Mouse (Mus musculus) liver, embryonic 12.5 days (tissue): ENCODE measurements around the gene Map3k10. TPM values are rescaled to one million over a fixed set of nuclear protein-coding genes. Genes with fewer than 3 reads are reported as not detected.

Source experiments
- ATAC-seq: fragments of 200-750 bp; cut with Nextera tagmentation; 2 replicates; pipeline ENCODE4 v1.8.0; 2017; ENCODE audit warnings: moderate number of reproducible peaks, mild to moderate bottlenecking, moderate library complexity
- H3K27ac ChIP-seq: fragments of 300-500 bp; sonication (generic); 2 replicates; pipeline ENCODE4 v1.5.1; 2016; ENCODE audit warnings: mild to moderate bottlenecking
- H3K27me3 ChIP-seq: fragments of 300-500 bp; sonication (generic); replicated peaks from 2 replicates; pipeline ENCODE4 v1.6.1; 2016; ENCODE audit warnings: mild to moderate bottlenecking, moderate library complexity
- H3K36me3 ChIP-seq: fragments of 300-500 bp; sonication (generic); 2 replicates; pipeline ENCODE4 v1.6.1; 2016; ENCODE audit warnings: mild to moderate bottlenecking, moderate library complexity
- H3K4me1 ChIP-seq: fragments of 300-500 bp; sonication (generic); 2 replicates; pipeline ENCODE4 v1.6.1; 2016
- H3K4me2 ChIP-seq: fragments of 300-500 bp; sonication (generic); 2 replicates; pipeline ENCODE4 v1.6.1; 2016; ENCODE audit warnings: mild to moderate bottlenecking, moderate library complexity
- H3K4me3 ChIP-seq: fragments of 300-500 bp; sonication (generic); 2 replicates; pipeline ENCODE4 v1.5.1; 2016; ENCODE audit warnings: mild to moderate bottlenecking, moderate library complexity
- H3K9ac ChIP-seq: fragments of 300-500 bp; sonication (generic); 2 replicates; pipeline ENCODE4 v1.6.1; 2016; ENCODE audit warnings: mild to moderate bottlenecking, moderate library complexity
- H3K9me3 ChIP-seq: fragments of 300-500 bp; sonication (generic); replicated peaks from 2 replicates; pipeline ENCODE4 v1.6.1; 2016; ENCODE audit warnings: mild to moderate bottlenecking, moderate library complexity
- WGBS: fragments of 180-500 bp; shearing (Covaris S2); methylation state at CpG from one replicate; pipeline ENCODE4 v1.1.7; 2016; ENCODE audit not compliant: insufficient replicate concordance; 5-methylcytosine and 5-hydroxymethylcytosine counted together
- polyA plus RNA-seq: library from polyadenylated mRNA; unstranded; fragments of >200 nt; fragmentation: Nextera tagmentation; extraction: Ambion mirVana; gene quantifications from 2 replicates; pipeline ENCODE4 v1.2.1, GENCODE M21; 2016

Gene Map3k10
- polyA plus RNA-seq, 1 experiment from 2014 or later, result 5.7 TPM

- WGBS, result 19% methylated on average over 14 of the region's 14 CpGs
- Histone ChIP-seq H3K36me3 (no peaks in the 10 kb centered on the region), H3K9me3 (no peaks in the 10 kb centered on the region), H3K4me2 (peak overlapping the region; percentile 100), H3K4me1 (peaks cover 25% of the 10 kb centered on the region), H3K27ac (peak overlapping the region; percentile 78; the same call in 1 of the 2 replicates), H3K4me3 (peak overlapping the region; percentile 90), H3K9ac (peak overlapping the region; percentile 87), H3K27me3 (peaks cover 15% of the 10 kb centered on the region)
- ATAC-seq, result no peak
Observed at GRCm38 (mm10) chr7:27675222-27675612, 819 bp upstream of the Map3k10 start.

GRCm38 (mm10) chr7:27674195-27674521 lies 240 bp downstream of the Map3k10 start:
- Histone ChIP-seq H3K36me3 (no peaks in the 10 kb centered on the region), H3K4me2 (peak overlapping the region; percentile 100), H3K27me3 (peaks cover 15% of the 10 kb centered on the region), H3K4me3 (peak overlapping the region; percentile 90), H3K9ac (peak overlapping the region; percentile 87), H3K9me3 (no peaks in the 10 kb centered on the region), H3K27ac (peak overlapping the region; percentile 78), H3K4me1 (peaks cover 25% of the 10 kb centered on the region)
- ATAC-seq, result peak; percentile 68
- under 1% methylated on average over 35 of the region's 38 CpGs for WGBS

GRCm38 (mm10) chr7:27673575-27674131 lies 745 bp downstream of the Map3k10 start:
- WGBS, result 1% methylated on average over 41 of the region's 52 CpGs
- Histone ChIP-seq H3K27me3 (peaks cover 15% of the 10 kb centered on the region), H3K4me2 (peak overlapping the region; percentile 100), H3K9ac (peak overlapping the region; percentile 87), H3K4me1 (peaks cover 25% of the 10 kb centered on the region), H3K4me3 (peak overlapping the region; percentile 90), H3K9me3 (no peaks in the 10 kb centered on the region), H3K27ac (no peak overlapping the region), H3K36me3 (no peaks in the 10 kb centered on the region)
- no peak for ATAC-seq

- no peak overlapping the region for H3K27ac ChIP-seq
Observed at GRCm38 (mm10) chr7:27673064-27673574, 1.3 kb downstream of the Map3k10 start.

GRCm38 (mm10) chr7:27662038-27662437 lies 12.4 kb downstream of the Map3k10 start:
- Histone ChIP-seq H3K4me2 (no peak overlapping the region), H3K36me3 (no peaks in the 10 kb centered on the region), H3K27me3 (peaks cover 52% of the 10 kb centered on the region), H3K27ac (no peak overlapping the region), H3K4me1 (peaks cover 21% of the 10 kb centered on the region), H3K4me3 (no peak overlapping the region), H3K9ac (no peak overlapping the region), H3K9me3 (no peaks in the 10 kb centered on the region)
- no peak for ATAC-seq
- 62% methylated on average over 4 of the region's 4 CpGs for WGBS

More at GRCm38 (mm10) chr7:27673064-27673574, 1.3 kb downstream of the Map3k10 start:
- peak overlapping the region; percentile 90 for H3K4me3 ChIP-seq
- peaks cover 15% of the 10 kb centered on the region for H3K27me3 ChIP-seq
- peak overlapping the region; percentile 87 for H3K9ac ChIP-seq
- peaks cover 25% of the 10 kb centered on the region for H3K4me1 ChIP-seq
- no peak for ATAC-seq
- no peaks in the 10 kb centered on the region for H3K36me3 ChIP-seq
- H3K4me2 ChIP-seq, result peak overlapping the region; percentile 100
- H3K9me3 ChIP-seq, result no peaks in the 10 kb centered on the region
- WGBS, result 52% methylated on average over 9 of the region's 9 CpGs

- Histone ChIP-seq H3K9ac (peak overlapping the region; percentile 37), H3K4me2 (peak overlapping the region; percentile 49), H3K9me3 (no peaks in the 10 kb centered on the region), H3K4me1 (peaks cover 23% of the 10 kb centered on the region), H3K36me3 (no peaks in the 10 kb centered on the region), H3K27me3 (peaks cover 72% of the 10 kb centered on the region), H3K4me3 (no peak overlapping the region), H3K27ac (0 out of 2 replicates have a peak overlapping the region, but pooled peaks have one; percentile 22)
- WGBS, result 29% methylated on average over 14 of the region's 14 CpGs
- peak; percentile 90 for ATAC-seq
Observed at GRCm38 (mm10) chr7:27658712-27659663, 15.4 kb downstream of the Map3k10 start.

- no peak for ATAC-seq
- H3K27me3 ChIP-seq, result peaks cover 73% of the 10 kb centered on the region
Observed at GRCm38 (mm10) chr7:27657824-27658395, 16.5 kb downstream of the Map3k10 start.

GRCm38 (mm10) chr7:27656600-27656999 lies 17.8 kb downstream of the Map3k10 start:
- no peaks in the 10 kb centered on the region for H3K9me3 ChIP-seq
- H3K27me3 ChIP-seq, result peaks cover 82% of the 10 kb centered on the region
- no peak overlapping the region for H3K27ac ChIP-seq
- H3K9ac ChIP-seq, result no peak overlapping the region
- no peak overlapping the region for H3K4me2 ChIP-seq
- 69% methylated on average over 16 of the region's 16 CpGs for WGBS
- ATAC-seq, result no peak
- H3K4me1 ChIP-seq, result peaks cover 28% of the 10 kb centered on the region
- H3K36me3 ChIP-seq, result no peaks in the 10 kb centered on the region
- no peak overlapping the region for H3K4me3 ChIP-seq

More at GRCm38 (mm10) chr7:27657824-27658395, 16.5 kb downstream of the Map3k10 start:
- WGBS, result 20% methylated on average over 51 of the region's 53 CpGs
- Histone ChIP-seq H3K36me3 (no peaks in the 10 kb centered on the region), H3K4me1 (peaks cover 28% of the 10 kb centered on the region), H3K9ac (no peak overlapping the region), H3K9me3 (no peaks in the 10 kb centered on the region), H3K4me2 (peak overlapping the region; percentile 49), H3K27ac (no peak overlapping the region), H3K4me3 (0 out of 2 replicates have a peak overlapping the region, but pooled peaks have one; percentile 8)

GRCm38 (mm10) chr7:27655545-27655944 lies 18.9 kb downstream of the Map3k10 start:
- Histone ChIP-seq H3K9ac (no peak overlapping the region), H3K4me1 (peaks cover 30% of the 10 kb centered on the region), H3K9me3 (no peaks in the 10 kb centered on the region), H3K27me3 (peaks cover 87% of the 10 kb centered on the region), H3K27ac (no peak overlapping the region), H3K4me2 (no peak overlapping the region), H3K36me3 (no peaks in the 10 kb centered on the region), H3K4me3 (no peak overlapping the region)
- WGBS, result 35% methylated on average over 11 of the region's 11 CpGs
- no peak for ATAC-seq

- Histone ChIP-seq H3K9me3 (no peaks in the 10 kb centered on the region), H3K4me1 (peaks cover 32% of the 10 kb centered on the region), H3K27me3 (peaks cover 87% of the 10 kb centered on the region), H3K27ac (no peak overlapping the region), H3K9ac (no peak overlapping the region), H3K36me3 (no peaks in the 10 kb centered on the region), H3K4me2 (no peak overlapping the region), H3K4me3 (no peak overlapping the region)
- no peak for ATAC-seq
- 54% methylated on average over 20 of the region's 20 CpGs for WGBS
Observed at GRCm38 (mm10) chr7:27654607-27655276, 19.7 kb downstream of the Map3k10 start.

- Histone ChIP-seq H3K4me3 (0 out of 2 replicates have a peak within 1 kb of the TSS, but pooled peaks have one; percentile 6), H3K4me2 (peak within 1 kb of the TSS; percentile 37), H3K9me3 (no peaks in the 10 kb centered on the region), H3K27ac (no peak within 1 kb of the TSS), H3K4me1 (peaks cover 23% of the 10 kb centered on the region), H3K27me3 (peaks cover 78% of the 10 kb centered on the region), H3K9ac (no peak within 1 kb of the TSS), H3K36me3 (no peaks in the 10 kb centered on the region)
- no peak for ATAC-seq
- 6% methylated on average over 61 of the region's 62 CpGs for WGBS
Observed at GRCm38 (mm10) chr7:27653681-27654437, 20.5 kb downstream of the Map3k10 start, which contains the start of gene Ttc9b. Ttc9b (plus strand) TSS chr7:27653915.
